Mouse (Mus musculus) hindbrain, postnatal 0 days (tissue): ENCODE results near the gene Cd59a. TPM values are rescaled to one million over a fixed set of nuclear protein-coding genes. Genes with fewer than 3 reads are reported as not detected.
"Not testable (repeated sequence)": the region's sequence is repeated elsewhere in the genome, so short reads cannot be mapped to it uniquely, and the experiment has no call there.

ENCODE experiments used
- ATAC-seq: fragments of 200-750 bp; cut with Nextera tagmentation; 2 replicates; pipeline ENCODE4 v1.8.0; 2017; ENCODE audit warnings: mild to moderate bottlenecking, moderate TSS enrichment, moderate library complexity
- DNase-seq: peaks from one replicate; pipeline ENCODE4 v3.0.0-alpha.2; 2015; ENCODE audit warnings: low spot score
- H3K27ac ChIP-seq: fragments of 300-500 bp; sonication (generic); 2 replicates; pipeline ENCODE4 v1.5.1; 2014; ENCODE audit warnings: mild to moderate bottlenecking
- H3K27me3 ChIP-seq: fragments of 300-500 bp; sonication (generic); 2 replicates; pipeline ENCODE4 v1.6.1; 2014; ENCODE audit warnings: low read length, mixed read lengths; ENCODE audit not compliant: insufficient read depth
- H3K36me3 ChIP-seq: fragments of 300-500 bp; sonication (generic); 2 replicates; pipeline ENCODE4 v1.6.1; 2014; ENCODE audit warnings: low read length, mixed read lengths; ENCODE audit not compliant: insufficient read depth
- H3K4me1 ChIP-seq: fragments of 300-500 bp; sonication (generic); 2 replicates; pipeline ENCODE4 v1.6.1; 2014; ENCODE audit warnings: antibody characterized with exemption, low read length, mixed read lengths; ENCODE audit not compliant: insufficient read depth
- H3K4me2 ChIP-seq: fragments of 300-500 bp; sonication (generic); 2 replicates; pipeline ENCODE4 v1.6.1; 2014; ENCODE audit warnings: low read depth, mild to moderate bottlenecking, low read length, moderate library complexity, mixed read lengths
- H3K4me3 ChIP-seq: fragments of 300-500 bp; sonication (generic); 2 replicates; pipeline ENCODE4 v1.5.1; 2014; ENCODE audit warnings: low read length
- H3K9ac ChIP-seq: fragments of 300-500 bp; sonication (generic); replicated peaks from 2 replicates; pipeline ENCODE4 v1.6.1; 2014; ENCODE audit warnings: mild to moderate bottlenecking, low read length, moderate library complexity, mixed read lengths
- H3K9me3 ChIP-seq: fragments of 300-500 bp; sonication (generic); 2 replicates; pipeline ENCODE4 v1.6.1; 2016; ENCODE audit warnings: low read length, mixed read lengths
- CTCF ChIP-seq: IDR thresholded peaks from 2 replicates; pipeline ENCODE4 v1.5.1; 2016; ENCODE audit warnings: antibody characterized with exemption, control low read depth, low read depth
- WGBS: fragments of 180-500 bp; shearing (Covaris S2); extraction: QIAGEN DNeasy Blood & Tissue Kit; methylation state at CpG from one replicate; pipeline ENCODE4 v1.1.7; 2014; 5-methylcytosine and 5-hydroxymethylcytosine counted together
- polyA plus RNA-seq: library from polyadenylated mRNA; unstranded; fragments of >200 nt; fragmentation: Nextera tagmentation; extraction: Ambion mirVana; gene quantifications from 2 replicates; pipeline ENCODE4 v1.2.1, GENCODE M21; 2015
- total RNA-seq: library from RNA; depleted of rRNA; stranded (reverse); fragments of >200 nt; gene quantifications from 2 replicates; pipeline ENCODE4 v1.2.3, GENCODE M21; 2014

Gene Cd59a
- total and polyA plus RNA-seq, 2 experiments from 2014 or later: 2.9 to 17.0 TPM

- ATAC-seq (no peak), DNase-seq (no peak)
- Histone ChIP-seq H3K27ac (peak overlapping the region; percentile 75), H3K36me3 (no peaks in the 10 kb centered on the region), H3K9ac (peak overlapping the region; percentile 36), H3K4me2 (peak overlapping the region; percentile 58), H3K9me3 (no peaks in the 10 kb centered on the region), H3K4me3 (peak overlapping the region; percentile 40), H3K4me1 (no peaks in the 10 kb centered on the region; the same call in 1 of the 2 replicates), H3K27me3 (no peaks in the 10 kb centered on the region)
- WGBS: 42% methylated on average over 10 of the region's 10 CpGs
- no peak for TF ChIP-seq CTCF
These were observed 655 bp downstream of the Cd59a start for GRCm38 (mm10) chr2:104096256-104096655.

GRCm38 (mm10) chr2:104096796-104097195, 1.2 kb downstream of the Cd59a start:
- H3K4me3 ChIP-seq, H3K36me3 ChIP-seq, H3K27me3 ChIP-seq, H3K27ac ChIP-seq, H3K4me2 ChIP-seq, DNase-seq, H3K9me3 ChIP-seq, H3K9ac ChIP-seq, ATAC-seq, H3K4me1 ChIP-seq: not testable (repeated sequence)
- WGBS: 69% methylated on average over 1 of the region's 1 CpGs

- not testable (repeated sequence) for H3K9ac ChIP-seq, H3K36me3 ChIP-seq, H3K9me3 ChIP-seq, H3K4me3 ChIP-seq, H3K27ac ChIP-seq, H3K4me1 ChIP-seq, H3K4me2 ChIP-seq, H3K27me3 ChIP-seq, DNase-seq, ATAC-seq
- WGBS: 95% methylated on average over 4 of the region's 4 CpGs
These were observed 1.8 kb downstream of the Cd59a start for GRCm38 (mm10) chr2:104097396-104097795.

GRCm38 (mm10) chr2:104098529-104099230, 3.1 kb downstream of the Cd59a start:
- Histone ChIP-seq H3K27me3 (no peaks in the 10 kb centered on the region), H3K27ac (no peak overlapping the region), H3K9ac (no peak overlapping the region), H3K9me3 (no peaks in the 10 kb centered on the region), H3K4me1 (no peaks in the 10 kb centered on the region; the same call in 1 of the 2 replicates), H3K4me2 (no peak overlapping the region), H3K36me3 (no peaks in the 10 kb centered on the region), H3K4me3 (no peak overlapping the region)
- DNase-seq (no peak), ATAC-seq (no peak)
- TF ChIP-seq CTCF: no peak
- 49% methylated on average over 3 of the region's 3 CpGs for whole genome bisulfite sequencing

- ATAC-seq (no peak), DNase-seq (no peak)
- no peak overlapping the region for H3K9ac ChIP-seq
- no peak overlapping the region for H3K4me3 ChIP-seq
- TF ChIP-seq CTCF: no peak
- H3K36me3 ChIP-seq: no peaks in the 10 kb centered on the region
- WGBS: 96% methylated on average over 2 of the region's 2 CpGs
- no peaks in the 10 kb centered on the region for H3K9me3 ChIP-seq
- H3K27ac ChIP-seq: no peak overlapping the region
- H3K27me3 ChIP-seq: no peaks in the 10 kb centered on the region
- no peak overlapping the region for H3K4me2 ChIP-seq
- no peaks in the 10 kb centered on the region; the same call in 1 of the 2 replicates for H3K4me1 ChIP-seq
These were observed 3.6 kb downstream of the Cd59a start for GRCm38 (mm10) chr2:104099231-104099585.

- H3K9ac ChIP-seq: no peak overlapping the region
- no peak overlapping the region for H3K4me3 ChIP-seq
- H3K4me1 ChIP-seq: no peaks in the 10 kb centered on the region; the same call in 1 of the 2 replicates
- no peaks in the 10 kb centered on the region for H3K9me3 ChIP-seq
- H3K27ac ChIP-seq: no peak overlapping the region
- no peak overlapping the region for H3K4me2 ChIP-seq
- 54% methylated on average over 1 of the region's 1 CpGs for WGBS
- no peak for ATAC-seq
- no peaks in the 10 kb centered on the region for H3K36me3 ChIP-seq
- no peak for TF ChIP-seq CTCF
- DNase-seq: no peak
- H3K27me3 ChIP-seq: no peaks in the 10 kb centered on the region
These were observed 4.3 kb downstream of the Cd59a start for GRCm38 (mm10) chr2:104099946-104100345.

- 94% methylated on average over 6 of the region's 6 CpGs for WGBS
- DNase-seq: no peak
- TF ChIP-seq CTCF: no peak
- ATAC-seq: no peak
- Histone ChIP-seq H3K9ac (no peak overlapping the region), H3K27ac (no peak overlapping the region), H3K4me3 (no peak overlapping the region), H3K4me1 (no peaks in the 10 kb centered on the region), H3K36me3 (no peaks in the 10 kb centered on the region), H3K4me2 (no peak overlapping the region), H3K27me3 (no peaks in the 10 kb centered on the region), H3K9me3 (no peaks in the 10 kb centered on the region)
These were observed 9.2 kb downstream of the Cd59a start for GRCm38 (mm10) chr2:104104800-104105199.

GRCm38 (mm10) chr2:104109021-104109420, 13.4 kb downstream of the Cd59a start:
- DNase-seq, H3K9ac ChIP-seq, H3K4me1 ChIP-seq, H3K9me3 ChIP-seq, ATAC-seq, H3K27ac ChIP-seq, H3K4me3 ChIP-seq, H3K36me3 ChIP-seq, H3K4me2 ChIP-seq, H3K27me3 ChIP-seq: not testable (repeated sequence)
- WGBS: 93% methylated on average over 2 of the region's 2 CpGs
